Comparison of ENCODE assay signal across 11 mouse cellular contexts in the genomic region with DNA sequence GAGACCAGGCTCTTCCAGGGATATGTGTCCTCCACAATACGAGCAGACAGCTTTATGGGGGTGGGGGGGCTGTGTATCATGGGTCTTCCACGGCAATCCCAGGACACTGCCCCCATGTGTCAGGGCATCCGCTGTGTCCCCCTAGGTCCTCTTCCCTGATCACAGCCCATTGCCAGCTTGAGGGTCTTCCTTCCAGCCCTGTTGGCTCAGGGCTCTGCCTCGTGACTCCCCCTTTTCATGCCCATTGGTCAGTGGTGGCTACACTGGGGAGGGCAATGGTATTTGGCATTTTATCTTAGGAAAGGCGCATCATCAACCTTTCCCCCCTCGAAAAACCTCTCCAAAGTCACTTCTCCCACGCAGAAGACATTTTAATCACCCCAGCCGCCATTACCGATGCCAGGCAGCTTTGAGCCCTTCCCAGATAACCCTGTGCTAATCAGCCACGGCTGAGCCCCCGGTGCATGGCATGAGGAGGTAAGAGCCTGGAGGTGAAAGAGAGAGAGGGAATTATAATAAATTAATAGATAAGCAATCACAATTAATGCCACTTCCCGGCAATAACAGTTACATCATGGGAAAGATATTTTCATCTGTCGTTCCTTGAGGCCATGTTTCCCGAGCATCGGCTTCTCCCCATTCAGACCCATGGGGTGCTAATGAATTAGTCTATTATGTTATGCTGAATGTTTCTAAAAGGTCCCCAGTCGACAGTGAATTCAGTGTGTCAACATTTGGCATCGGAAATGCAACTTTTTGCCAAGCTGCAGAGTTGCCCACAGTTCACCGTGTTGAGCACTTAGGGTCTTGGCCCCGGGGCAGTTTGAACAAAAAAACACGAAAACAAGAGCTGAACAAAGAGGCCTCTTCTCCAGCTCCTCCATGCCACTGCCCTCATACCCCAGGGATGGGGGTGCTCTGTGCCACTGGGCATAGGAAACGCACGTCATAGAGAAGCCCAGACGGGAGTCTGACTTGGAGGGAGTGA.
DNase-seq lines count a peak whose midpoint lies in the region; ATAC-seq lines count a peak whose summit lies in the region.
"Had no signal": no experiment of that assay in that cellular context is flagged by ENCODE, and none has a peak within 500 bp of the region (broad histone marks: within the 10 kb centered on the region; RNA-seq: fewer than 3 reads in every experiment).

No protein-coding gene starts in this region.

- H3K27me3 ChIP-seq in embryonic facial prominence, embryonic 14.5 days (replicated peaks; ENCODE audit: control insufficient read depth, insufficient read depth, low read length), result peaks cover 4% of the 10 kb centered on the region; the same call in 1 of the 2 replicates
- peaks cover 13% of the 10 kb centered on the region; the same call in 1 of the 2 replicates for H3K27me3 ChIP-seq in embryonic facial prominence, embryonic 10.5 days (replicated peaks; ENCODE audit: low read depth, poor library complexity, severe bottlenecking)
- peaks cover 18% of the 10 kb centered on the region for H3K27me3 ChIP-seq in hindbrain, embryonic 15.5 days
- H3K27me3 ChIP-seq in heart, embryonic 10.5 days (ENCODE audit: insufficient read depth, poor library complexity, severe bottlenecking), result peaks cover 17% of the 10 kb centered on the region

- peak; percentile 42; the same call in 1 of the 2 replicates for ATAC-seq in embryonic facial prominence, embryonic 14.5 days (ENCODE audit: low read depth)
- peak; percentile 45 for ATAC-seq in hindbrain, embryonic 15.5 days (ENCODE audit: low FRiP score, low read depth)

- H3K27ac ChIP-seq in embryonic facial prominence, embryonic 14.5 days (replicated peaks; ENCODE audit: low read depth, low read length), result no peak overlapping the region
- no peak overlapping the region for H3K27ac ChIP-seq in embryonic facial prominence, embryonic 10.5 days (replicated peaks)
- peak overlapping the region; percentile 62 for H3K27ac ChIP-seq in hindbrain, embryonic 15.5 days (replicated peaks)
- H3K27ac ChIP-seq in heart, embryonic 10.5 days, result no peak overlapping the region
- H3K27ac ChIP-seq: embryonic facial prominence, embryonic 15.5 days had no signal

- H3K4me3 ChIP-seq in embryonic facial prominence, embryonic 14.5 days (ENCODE audit: low read depth, low read length), result no peak overlapping the region
- H3K4me3 ChIP-seq in embryonic facial prominence, embryonic 10.5 days, result no peak overlapping the region
- H3K4me3 ChIP-seq in hindbrain, embryonic 15.5 days, result no peak overlapping the region
- no peak overlapping the region for H3K4me3 ChIP-seq in heart, embryonic 10.5 days
- H3K4me3 ChIP-seq: embryonic facial prominence, embryonic 15.5 days had no signal

- WGBS in embryonic facial prominence, embryonic 14.5 days, result 60% methylated on average over 23 of the region's 23 CpGs
- WGBS in embryonic facial prominence, embryonic 10.5 days, result 70% methylated on average over 23 of the region's 23 CpGs
- 43% methylated on average over 23 of the region's 23 CpGs for WGBS in hindbrain, embryonic 15.5 days
- 74% methylated on average over 23 of the region's 23 CpGs for WGBS in heart, embryonic 10.5 days

- H3K36me3 ChIP-seq in embryonic facial prominence, embryonic 14.5 days (ENCODE audit: control insufficient read depth, insufficient read depth, low read length), result no peaks in the 10 kb centered on the region
- no peaks in the 10 kb centered on the region for H3K36me3 ChIP-seq in embryonic facial prominence, embryonic 10.5 days (replicated peaks)
- no peaks in the 10 kb centered on the region for H3K36me3 ChIP-seq in hindbrain, embryonic 15.5 days
- no peaks in the 10 kb centered on the region for H3K36me3 ChIP-seq in heart, embryonic 10.5 days
- H3K36me3 ChIP-seq: embryonic facial prominence, embryonic 15.5 days had no signal

- H3K9me3 ChIP-seq in embryonic facial prominence, embryonic 14.5 days (ENCODE audit: control insufficient read depth, low read length), result no peaks in the 10 kb centered on the region
- no peaks in the 10 kb centered on the region for H3K9me3 ChIP-seq in embryonic facial prominence, embryonic 10.5 days
- no peaks in the 10 kb centered on the region for H3K9me3 ChIP-seq in hindbrain, embryonic 15.5 days
- no peaks in the 10 kb centered on the region for H3K9me3 ChIP-seq in heart, embryonic 10.5 days
- H3K9me3 ChIP-seq: embryonic facial prominence, embryonic 15.5 days had no signal

- H3K4me1 ChIP-seq in embryonic facial prominence, embryonic 14.5 days (ENCODE audit: control insufficient read depth, insufficient read depth, low read length), result 0 out of 2 replicates have a peak, but pooled peaks cover 4% of the 10 kb centered on the region
- peaks cover 19% of the 10 kb centered on the region for H3K4me1 ChIP-seq in embryonic facial prominence, embryonic 10.5 days
- peaks cover 23% of the 10 kb centered on the region for H3K4me1 ChIP-seq in hindbrain, embryonic 15.5 days (replicated peaks)
- H3K4me1 ChIP-seq in heart, embryonic 10.5 days, result peaks cover 37% of the 10 kb centered on the region
- H3K4me1 ChIP-seq: embryonic facial prominence, embryonic 15.5 days had no signal

- no peak overlapping the region for H3K9ac ChIP-seq in embryonic facial prominence, embryonic 14.5 days (ENCODE audit: low read depth, low read length)
- H3K9ac ChIP-seq in hindbrain, embryonic 15.5 days, result no peak overlapping the region
- H3K9ac ChIP-seq: embryonic facial prominence, embryonic 15.5 days had no signal

- no peak for DNase-seq in embryonic facial prominence, embryonic 14.5 days (ENCODE audit: low spot score)
- DNase-seq in embryonic facial prominence, embryonic 10.5 days (ENCODE audit: low spot score), result no peak
- DNase-seq in Muller cell, postnatal 12 days (ENCODE audit: inconsistent ontology term), result peak; percentile 95
- peak; percentile 69 to 76 for DNase-seq in left cerebral cortex, adult 9 months (ENCODE audit: low spot score in 2 of 2)
- no peak for DNase-seq in urinary bladder, postnatal 4 days (ENCODE audit: low spot score in 2 of 2)
- no peak for DNase-seq in heart, embryonic 10.5 days (ENCODE audit: low spot score)
- DNase-seq in spleen, postnatal 14 days (ENCODE audit: low spot score in 2 of 2), result no peak
- DNase-seq: kidney, adult 11 months; thymus, adult 18-20 months had no signal

- no peak overlapping the region for H3K4me2 ChIP-seq in embryonic facial prominence, embryonic 14.5 days (ENCODE audit: low read depth, low read length)
- H3K4me2 ChIP-seq in hindbrain, embryonic 15.5 days, result peak overlapping the region; percentile 28; the same call in 1 of the 2 replicates
- H3K4me2 ChIP-seq: embryonic facial prominence, embryonic 15.5 days had no signal

Comparison
In these comparisons a context has a peak if more than half of its experiments do, and no peak if none do; other contexts are left out.
1. DNase-seq: peak in Muller cell, postnatal 12 days (single experiment) and left cerebral cortex, adult 9 months (2 of 2); none in embryonic facial prominence, embryonic 14.5 days (single experiment), embryonic facial prominence, embryonic 10.5 days (single experiment), urinary bladder, postnatal 4 days (0 of 2), heart, embryonic 10.5 days (single experiment) and spleen, postnatal 14 days (0 of 2).